Mouse (Mus musculus): Measurements from ENCODE around the gene Aqp8. TPM values are rescaled to one million over a fixed set of nuclear protein-coding genes. Genes with fewer than 3 reads are reported as not detected.

The Aqp8 gene
- not detected for polyA plus RNA-seq (2015; fragmentation: Illumina TruSeq; extraction: RNeasy Lipid Tissue Mini Kit (QIAGEN cat#74804); ENCODE audit: low read depth, low replicate concordance)

GRCm38 (mm10) chr7:123462070-123462501 lies at the start of gene Aqp8:
Aqp8 (plus strand) TSS chr7:123462291.

GRCm38 (mm10) chr7:123500239-123501219 lies 38.4 kb downstream of the Aqp8 start, which contains the start of gene Zkscan2:
Zkscan2 (minus strand) TSS chr7:123500449.

Other genes starting within 250 kb of the Aqp8 start
- gene Slc5a11, start 247.5 kb upstream of the Aqp8 start, polyA plus RNA-seq (2015; fragmentation: Illumina TruSeq; extraction: RNeasy Lipid Tissue Mini Kit (QIAGEN cat#74804); ENCODE audit: low read depth, low replicate concordance) = 5.7 TPM
- 116 TPM for gene Lcmt1, start 92.5 kb upstream of the Aqp8 start, polyA plus RNA-seq (2015; fragmentation: Illumina TruSeq; extraction: RNeasy Lipid Tissue Mini Kit (QIAGEN cat#74804); ENCODE audit: low read depth, low replicate concordance)
- gene Arhgap17, start 92.4 kb upstream of the Aqp8 start, polyA plus RNA-seq (2015; fragmentation: Illumina TruSeq; extraction: RNeasy Lipid Tissue Mini Kit (QIAGEN cat#74804); ENCODE audit: low read depth, low replicate concordance) = 10.4 TPM
- gene Zkscan2, start 38.2 kb downstream of the Aqp8 start, polyA plus RNA-seq (2015; fragmentation: Illumina TruSeq; extraction: RNeasy Lipid Tissue Mini Kit (QIAGEN cat#74804); ENCODE audit: low read depth, low replicate concordance) = 11.3 TPM

All from brain, adult 10 weeks (tissue).